Mouse (Mus musculus) lung, embryonic 16.5 days (tissue): ENCODE measurements at regions not wholly inside any gene's neighbourhood (a gene's known extent, or its start where the extent isn't known, plus 50 kb on each side); places are given as distances from the start of the nearest gene placed in this dataset.

ENCODE experiments used
- ATAC-seq: fragments of 200-750 bp; cut with Nextera tagmentation; 2 replicates; pipeline ENCODE4 v1.8.0; 2017; ENCODE audit warnings: low read depth, mild to moderate bottlenecking, moderate library complexity
- H3K27ac ChIP-seq: fragments of 300-500 bp; sonication (generic); 2 replicates; pipeline ENCODE4 v1.5.1; 2014; ENCODE audit warnings: mild to moderate bottlenecking, control low read depth, low read length
- H3K27me3 ChIP-seq: fragments of 300-500 bp; sonication (generic); 2 replicates; pipeline ENCODE4 v1.6.1; 2014; ENCODE audit warnings: low read depth, low read length, mixed read lengths; ENCODE audit not compliant: control insufficient read depth, insufficient read depth
- H3K36me3 ChIP-seq: fragments of 300-500 bp; sonication (generic); 2 replicates; pipeline ENCODE4 v1.6.1; 2014; ENCODE audit warnings: low read length; ENCODE audit not compliant: control insufficient read depth, insufficient read depth
- H3K4me1 ChIP-seq: fragments of 300-500 bp; sonication (generic); replicated peaks from 2 replicates; pipeline ENCODE4 v1.6.1; 2014; ENCODE audit warnings: low read length, mixed read lengths; ENCODE audit not compliant: control insufficient read depth, insufficient read depth
- H3K4me2 ChIP-seq: fragments of 300-500 bp; sonication (generic); 2 replicates; pipeline ENCODE4 v1.6.1; 2014; ENCODE audit warnings: low read depth, low read length, control low read depth
- H3K4me3 ChIP-seq: fragments of 300-500 bp; sonication (generic); 2 replicates; pipeline ENCODE4 v1.5.1; 2014; ENCODE audit warnings: mild to moderate bottlenecking, low read length, control low read depth
- H3K9ac ChIP-seq: fragments of 300-500 bp; sonication (generic); 2 replicates; pipeline ENCODE4 v1.6.1; 2014; ENCODE audit warnings: low read length, control low read depth
- H3K9me3 ChIP-seq: fragments of 300-500 bp; sonication (generic); 2 replicates; pipeline ENCODE4 v1.6.1; 2016; ENCODE audit warnings: low read length; ENCODE audit not compliant: control insufficient read depth
- WGBS: fragments of 180-500 bp; shearing (Covaris S2); extraction: QIAGEN DNeasy Blood & Tissue Kit; methylation state at CpG from one replicate; pipeline ENCODE4 v1.1.7; 2014; 5-methylcytosine and 5-hydroxymethylcytosine counted together

- Histone ChIP-seq H3K27ac (no peak overlapping the region), H3K9me3 (no peaks in the 10 kb centered on the region), H3K9ac (no peak overlapping the region), H3K36me3 (no peaks in the 10 kb centered on the region), H3K4me3 (no peak overlapping the region), H3K4me1 (no peaks in the 10 kb centered on the region), H3K4me2 (no peak overlapping the region), H3K27me3 (no peaks in the 10 kb centered on the region)
- no peak for ATAC-seq
Measured at GRCm38 (mm10) chr5:47254835-47255369, 728.0 kb upstream of the Slit2 start.

- Histone ChIP-seq H3K27ac (no peak overlapping the region), H3K9me3 (no peaks in the 10 kb centered on the region), H3K4me1 (no peaks in the 10 kb centered on the region), H3K4me2 (no peak overlapping the region), H3K27me3 (no peaks in the 10 kb centered on the region), H3K4me3 (no peak overlapping the region), H3K36me3 (no peaks in the 10 kb centered on the region), H3K9ac (no peak overlapping the region)
- ATAC-seq: no peak
- 76% methylated on average over 5 of the region's 5 CpGs for WGBS
Measured at GRCm38 (mm10) chr5:47261658-47262411, 721.1 kb upstream of the Slit2 start.

DNA sequence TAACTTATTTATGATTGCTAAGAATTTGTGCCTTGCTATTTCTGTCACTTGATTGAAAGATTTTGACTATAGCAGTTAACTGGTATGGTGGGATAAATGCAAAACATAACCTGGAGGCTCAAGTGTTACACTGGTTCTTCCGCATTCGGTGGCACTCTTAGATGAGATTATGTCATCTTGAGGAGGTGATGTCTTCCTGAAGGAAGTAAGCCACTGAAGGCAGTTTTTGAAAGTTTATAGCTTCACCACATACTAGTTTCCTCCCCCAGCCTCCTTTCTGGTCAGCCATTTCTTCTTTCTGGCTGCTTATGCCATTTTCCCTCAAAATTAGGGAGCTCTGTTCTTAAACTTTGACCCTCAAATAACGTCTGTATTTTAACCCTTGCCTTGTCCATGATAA, 710.3 kb upstream of the Slit2 start:
- 51% methylated on average over 3 of the region's 3 CpGs for WGBS
- H3K27me3 ChIP-seq: no peaks in the 10 kb centered on the region
- H3K9ac ChIP-seq: no peak overlapping the region
- no peak overlapping the region for H3K4me2 ChIP-seq
- no peaks in the 10 kb centered on the region for H3K9me3 ChIP-seq
- H3K4me1 ChIP-seq: peaks cover 17% of the 10 kb centered on the region
- H3K4me3 ChIP-seq: no peak overlapping the region
- ATAC-seq: no peak
- no peaks in the 10 kb centered on the region for H3K36me3 ChIP-seq
- H3K27ac ChIP-seq: no peak overlapping the region

DNA sequence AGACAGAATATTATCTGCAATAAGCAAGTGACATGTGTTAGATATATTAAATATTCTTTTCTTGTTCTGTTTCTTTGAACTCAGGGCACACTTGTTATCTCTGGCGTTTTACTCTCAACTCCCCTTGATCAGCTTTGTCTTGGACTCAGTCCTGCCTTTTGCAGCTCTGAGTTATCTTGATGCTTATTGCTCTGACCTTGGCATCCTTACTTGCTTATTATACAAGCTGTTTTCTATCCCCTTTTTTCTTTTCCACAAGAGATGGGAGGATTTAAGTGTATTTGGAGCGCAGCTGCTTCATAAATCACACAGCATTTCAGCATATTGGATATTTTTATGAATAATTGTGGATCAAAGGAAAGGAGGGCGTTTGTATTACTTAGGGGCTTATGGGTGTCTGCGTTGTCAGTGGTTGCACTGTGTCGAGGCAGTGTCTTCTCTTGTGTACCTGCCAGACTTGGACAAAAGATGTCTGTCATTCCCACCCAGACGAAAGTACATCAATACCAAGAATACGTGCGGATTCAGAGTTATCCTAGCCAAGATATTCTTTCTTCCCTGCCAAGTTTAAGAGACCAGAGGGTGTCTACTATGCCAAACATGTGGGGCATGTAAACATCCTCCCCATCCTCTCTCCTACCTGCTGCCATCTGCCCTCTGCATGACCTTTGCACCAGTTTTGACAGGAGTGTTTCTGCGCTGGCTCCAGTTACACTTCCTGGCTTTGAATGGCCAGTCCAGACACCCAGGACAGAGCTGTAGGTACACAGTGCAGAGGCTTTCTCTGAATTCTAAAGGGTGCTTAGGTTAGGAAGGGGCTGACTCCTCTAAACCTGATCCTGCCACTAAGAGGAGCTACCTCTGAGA, 709.3 kb upstream of the Slit2 start:
- Histone ChIP-seq H3K4me1 (peaks cover 17% of the 10 kb centered on the region), H3K36me3 (no peaks in the 10 kb centered on the region), H3K9ac (no peak overlapping the region; the same call in 1 of the 2 replicates), H3K9me3 (no peaks in the 10 kb centered on the region), H3K4me2 (no peak overlapping the region), H3K4me3 (no peak overlapping the region), H3K27me3 (no peaks in the 10 kb centered on the region), H3K27ac (peak overlapping the region; percentile 62)
- WGBS: 28% methylated on average over 9 of the region's 9 CpGs
- ATAC-seq: peak; percentile 79

DNA sequence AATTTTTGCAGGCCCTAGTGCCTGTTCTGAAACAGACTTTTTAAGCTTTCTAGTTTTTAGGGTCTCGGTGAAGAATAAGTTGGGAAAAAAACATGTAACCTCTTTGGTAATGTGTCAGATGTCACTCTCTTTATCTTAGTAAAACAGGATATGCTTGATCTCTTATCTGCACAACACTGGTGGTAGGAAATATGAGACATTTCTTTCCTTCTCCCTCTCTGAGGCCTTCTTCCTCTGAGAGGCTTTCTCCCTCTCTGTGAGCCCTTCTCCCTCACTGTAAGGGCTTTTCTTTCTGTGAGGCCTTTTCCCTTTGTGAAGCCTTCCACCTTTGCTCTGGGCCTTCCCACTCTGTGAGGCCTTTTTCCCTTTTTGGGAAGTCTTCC, 708.7 kb upstream of the Slit2 start:
- H3K9ac ChIP-seq: peak overlapping the region; percentile 18; the same call in 1 of the 2 replicates
- H3K4me1 ChIP-seq: peaks cover 17% of the 10 kb centered on the region
- no peaks in the 10 kb centered on the region for H3K9me3 ChIP-seq
- H3K4me2 ChIP-seq: no peak overlapping the region
- H3K36me3 ChIP-seq: no peaks in the 10 kb centered on the region
- WGBS: 33% methylated on average over 1 of the region's 1 CpGs
- H3K4me3 ChIP-seq: no peak overlapping the region
- no peaks in the 10 kb centered on the region for H3K27me3 ChIP-seq
- peak overlapping the region; percentile 62 for H3K27ac ChIP-seq
- peak; percentile 52; the same call in 1 of the 2 replicates for ATAC-seq

GRCm38 (mm10) chr5:47276231-47277195, 706.4 kb upstream of the Slit2 start:
- H3K36me3 ChIP-seq: no peaks in the 10 kb centered on the region
- WGBS: 36% methylated on average over 5 of the region's 5 CpGs
- no peak for ATAC-seq
- no peak overlapping the region for H3K4me3 ChIP-seq
- peaks cover 17% of the 10 kb centered on the region for H3K4me1 ChIP-seq
- no peaks in the 10 kb centered on the region for H3K9me3 ChIP-seq
- no peak overlapping the region for H3K4me2 ChIP-seq
- no peak overlapping the region for H3K9ac ChIP-seq
- H3K27me3 ChIP-seq: no peaks in the 10 kb centered on the region
- H3K27ac ChIP-seq: 0 out of 2 replicates have a peak overlapping the region, but pooled peaks have one; percentile 17

GRCm38 (mm10) chr5:47279630-47280029, 703.3 kb upstream of the Slit2 start:
- Histone ChIP-seq H3K4me2 (no peak overlapping the region), H3K4me1 (peaks cover 4% of the 10 kb centered on the region), H3K9me3 (no peaks in the 10 kb centered on the region), H3K9ac (no peak overlapping the region), H3K4me3 (no peak overlapping the region), H3K36me3 (no peaks in the 10 kb centered on the region), H3K27ac (peak overlapping the region; percentile 55; the same call in 1 of the 2 replicates), H3K27me3 (no peaks in the 10 kb centered on the region)
- WGBS: 53% methylated on average over 3 of the region's 3 CpGs
- peak; percentile 99 for ATAC-seq

DNA sequence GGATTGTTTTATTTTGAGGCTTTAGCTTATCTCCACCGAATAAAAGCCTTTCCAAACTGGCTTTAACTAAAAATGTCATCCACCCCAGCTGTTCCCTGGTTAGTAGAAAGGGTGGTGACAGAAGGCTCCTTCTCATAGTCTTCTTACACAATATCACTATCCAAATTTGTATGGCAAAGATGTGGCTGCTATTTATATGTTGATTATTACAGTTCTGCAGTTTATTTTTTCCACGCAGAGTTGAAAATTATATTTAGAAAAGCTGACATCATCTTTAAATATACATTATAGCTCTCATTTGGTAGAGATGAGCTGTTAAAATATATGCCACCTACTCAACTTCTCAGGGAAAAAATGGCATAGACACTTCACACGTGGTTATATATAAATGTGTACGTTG, 683.3 kb upstream of the Slit2 start:
- no peaks in the 10 kb centered on the region for H3K27me3 ChIP-seq
- no peak overlapping the region for H3K27ac ChIP-seq
- no peak overlapping the region for H3K4me3 ChIP-seq
- no peaks in the 10 kb centered on the region for H3K36me3 ChIP-seq
- H3K9me3 ChIP-seq: no peaks in the 10 kb centered on the region
- WGBS: 68% methylated on average over 4 of the region's 4 CpGs
- no peak overlapping the region for H3K9ac ChIP-seq
- no peak for ATAC-seq
- no peaks in the 10 kb centered on the region for H3K4me1 ChIP-seq
- no peak overlapping the region for H3K4me2 ChIP-seq
